Mouse (Mus musculus) olfactory bulb, adult 2 months (tissue): ENCODE measurements at regions not wholly inside any gene's neighbourhood (a gene's known extent, or its start where the extent isn't known, plus 50 kb on each side); places are given as distances from the start of the nearest gene placed in this dataset.

Experiments used
- CTCF ChIP-seq: fragments of 200-500 bp; IDR thresholded peaks from 2 replicates; pipeline ENCODE4 v1.5.1; 2012; ENCODE audit warnings: low read depth, mild to moderate bottlenecking, low read length, moderate library complexity; ENCODE audit not compliant: insufficient read depth
- POLR2A ChIP-seq: fragments of 200-500 bp; IDR thresholded peaks from 2 replicates; pipeline ENCODE4 v1.6.1; 2012; ENCODE audit warnings: mild to moderate bottlenecking, low read depth, low read length, moderate library complexity; ENCODE audit not compliant: insufficient read depth

GRCm38 (mm10) chrX:103553605-103554004, 76.8 kb upstream of the Zcchc13 start:
- TF ChIP-seq CTCF (no peak), POLR2A (no peak)
